Mouse (Mus musculus) embryonic facial prominence, embryonic 11.5 days (tissue): Measurements from ENCODE around the gene Brdt. TPM values are rescaled to one million over a fixed set of nuclear protein-coding genes. Genes with fewer than 3 reads are reported as not detected.

ENCODE experiments used
- ATAC-seq: fragments of 200-750 bp; cut with Nextera tagmentation; replicated peaks from 2 replicates; pipeline ENCODE4 v1.8.0; 2017; ENCODE audit warnings: low read depth; ENCODE audit not compliant: insufficient number of reproducible peaks, low FRiP score, low TSS enrichment
- DNase-seq: peaks from one replicate; pipeline ENCODE4 v3.0.0-alpha.2; 2015; ENCODE audit warnings: low spot score
- H3K27ac ChIP-seq: fragments of 300-500 bp; sonication (generic); replicated peaks from 2 replicates; pipeline ENCODE4 v1.5.1; 2014; ENCODE audit warnings: mild to moderate bottlenecking, low read depth, low read length, control low read depth
- H3K27me3 ChIP-seq: fragments of 300-500 bp; sonication (generic); 2 replicates; pipeline ENCODE4 v1.6.1; 2014; ENCODE audit warnings: mild to moderate bottlenecking, low read length, moderate library complexity, mixed read lengths; ENCODE audit not compliant: control insufficient read depth, insufficient read depth
- H3K36me3 ChIP-seq: fragments of 300-500 bp; sonication (generic); replicated peaks from 2 replicates; pipeline ENCODE4 v1.6.1; 2014; ENCODE audit warnings: low read depth, mild to moderate bottlenecking, low read length, moderate library complexity, mixed read lengths; ENCODE audit not compliant: control insufficient read depth, insufficient read depth
- H3K4me1 ChIP-seq: fragments of 300-500 bp; sonication (generic); 2 replicates; pipeline ENCODE4 v1.6.1; 2014; ENCODE audit warnings: low read length, mixed read lengths; ENCODE audit not compliant: control insufficient read depth, insufficient read depth
- H3K4me2 ChIP-seq: fragments of 300-500 bp; sonication (generic); 2 replicates; pipeline ENCODE4 v1.6.1; 2014; ENCODE audit warnings: low read depth, mild to moderate bottlenecking, control low read depth, low read length, moderate library complexity
- H3K4me3 ChIP-seq: fragments of 300-500 bp; sonication (generic); 2 replicates; pipeline ENCODE4 v1.5.1; 2014; ENCODE audit warnings: low read depth, low read length, control low read depth
- H3K9ac ChIP-seq: fragments of 300-500 bp; sonication (generic); replicated peaks from 2 replicates; pipeline ENCODE4 v1.6.1; 2014; ENCODE audit warnings: mild to moderate bottlenecking, control low read depth, low read length
- H3K9me3 ChIP-seq: fragments of 300-500 bp; sonication (generic); replicated peaks from 2 replicates; pipeline ENCODE4 v1.6.1; 2016; ENCODE audit warnings: mild to moderate bottlenecking, low read length, inconsistent platforms, mixed read lengths; ENCODE audit not compliant: control insufficient read depth
- WGBS: fragments of 180-500 bp; shearing (Covaris S2); extraction: QIAGEN DNeasy Blood & Tissue Kit; methylation state at CpG from one replicate; pipeline ENCODE4 v1.1.7; 2014; 5-methylcytosine and 5-hydroxymethylcytosine counted together
- polyA plus RNA-seq: library from polyadenylated mRNA; unstranded; fragments of >200 nt; fragmentation: Nextera tagmentation; extraction: Ambion mirVana; gene quantifications from 2 replicates; pipeline ENCODE4 v1.2.1, GENCODE M21; 2014

The Brdt gene
- polyA plus RNA-seq, 1 experiment from 2014 or later, result 3.2 TPM

- no peaks in the 10 kb centered on the region for H3K36me3 ChIP-seq
- no peak overlapping the region for H3K4me3 ChIP-seq
- 87% methylated on average over 6 of the region's 6 CpGs for WGBS
- H3K4me1 ChIP-seq, result no peaks in the 10 kb centered on the region
- DNase-seq (no peak), ATAC-seq (no peak)
- no peak overlapping the region for H3K9ac ChIP-seq
- no peak overlapping the region for H3K4me2 ChIP-seq
- H3K27me3 ChIP-seq, result no peaks in the 10 kb centered on the region
- no peak overlapping the region for H3K27ac ChIP-seq
- H3K9me3 ChIP-seq, result no peaks in the 10 kb centered on the region
Measured at GRCm38 (mm10) chr5:107436185-107436584, 105.2 kb downstream of the Brdt start.

Other genes starting within 250 kb of the Brdt start
- 10.5 and 12.3 TPM in 2 replicates for gene Tgfbr3, start 41.5 kb upstream of the Brdt start, polyA plus RNA-seq
- 0.49 and 1.3 TPM in 2 replicates for gene Ephx4, start 71.6 kb downstream of the Brdt start, polyA plus RNA-seq
- not detected in 2 replicates for gene Lpcat2b, start 100.4 kb downstream of the Brdt start, polyA plus RNA-seq
- gene Btbd8, start 106.8 kb downstream of the Brdt start, polyA plus RNA-seq, result 5.2 and 5.5 TPM in 2 replicates
- gene Gm42669, start 176.5 kb downstream of the Brdt start, polyA plus RNA-seq, result 0.14 and 0.41 TPM in 2 replicates
- gene 1700028K03Rik, start 203.6 kb downstream of the Brdt start, polyA plus RNA-seq, result 0.08 TPM in 1 of 2 replicates, not detected in the other